Mouse (Mus musculus) frontal cortex, postnatal 25 days (tissue): ENCODE measurements around the gene Tnfrsf11a.
"Not testable (repeated sequence)": the region's sequence is repeated elsewhere in the genome, so short reads cannot be mapped to it uniquely, and the experiment has no call there.

Experiments used
- DNase-seq, 2 experiments: peaks; one replicate each; pipeline ENCODE4 v3.0.0; 2022; ENCODE audit warnings: low spot score in 2 of 2

Tnfrsf11a gene

GRCm38 (mm10) chr1:105780457-105781364 is at the start of gene Tnfrsf11a:
Gene Tnfrsf11a, plus strand, starts transcription at chr1:105780718.
- peak; percentile 38 to 43 for DNase-seq

GRCm38 (mm10) chr1:105735318-105735717 is 45.2 kb upstream of the Tnfrsf11a start:
- no peak for DNase-seq

GRCm38 (mm10) chr1:105738334-105738733 is 42.2 kb upstream of the Tnfrsf11a start:
- DNase-seq: no peak

GRCm38 (mm10) chr1:105739493-105739892 is 41.0 kb upstream of the Tnfrsf11a start:
- DNase-seq: no peak

- no peak for DNase-seq
Measured at GRCm38 (mm10) chr1:105742481-105742880, 38.0 kb upstream of the Tnfrsf11a start.

- no peak for DNase-seq
Measured at GRCm38 (mm10) chr1:105746444-105746843, 34.1 kb upstream of the Tnfrsf11a start.

- no peak for DNase-seq
Measured at GRCm38 (mm10) chr1:105746858-105747596, 33.5 kb upstream of the Tnfrsf11a start.

- no peak for DNase-seq
Measured at GRCm38 (mm10) chr1:105748091-105748799, 32.3 kb upstream of the Tnfrsf11a start.

- DNase-seq: no peak
Measured at GRCm38 (mm10) chr1:105752196-105752595, 28.3 kb upstream of the Tnfrsf11a start.

- no peak for DNase-seq
Measured at GRCm38 (mm10) chr1:105752944-105753343, 27.6 kb upstream of the Tnfrsf11a start.

GRCm38 (mm10) chr1:105758798-105759197 is 21.7 kb upstream of the Tnfrsf11a start:
- DNase-seq: no peak

GRCm38 (mm10) chr1:105759422-105760165 is 20.9 kb upstream of the Tnfrsf11a start:
- no peak for DNase-seq

- no peak for DNase-seq
Measured at GRCm38 (mm10) chr1:105765586-105765985, 14.9 kb upstream of the Tnfrsf11a start.

GRCm38 (mm10) chr1:105766099-105766498 is 14.4 kb upstream of the Tnfrsf11a start:
- DNase-seq: not testable (repeated sequence)

GRCm38 (mm10) chr1:105768397-105768796 is 12.1 kb upstream of the Tnfrsf11a start:
- DNase-seq: no peak

GRCm38 (mm10) chr1:105770685-105771084 is 9.8 kb upstream of the Tnfrsf11a start:
- DNase-seq: no peak

GRCm38 (mm10) chr1:105776426-105776825 is 4.1 kb upstream of the Tnfrsf11a start:
- DNase-seq: no peak

- DNase-seq: no peak
Measured at GRCm38 (mm10) chr1:105780079-105780456, 450 bp upstream of the Tnfrsf11a start.

- DNase-seq: no peak
Measured at GRCm38 (mm10) chr1:105781391-105782146, 1.1 kb downstream of the Tnfrsf11a start.

- DNase-seq: no peak
Measured at GRCm38 (mm10) chr1:105784257-105785016, 3.9 kb downstream of the Tnfrsf11a start.
